Mouse (Mus musculus) embryo, embryonic 9.5 days (tissue): Measurements from ENCODE around the gene Cdca7l.

Source experiments
- DNase-seq: peaks from one replicate; pipeline ENCODE4 v3.0.0-alpha.2; 2017; ENCODE audit errors: extremely low spot score

The Cdca7l gene

GRCm38 (mm10) chr12:117809327-117810017 is 5.4 kb downstream of the Cdca7l start:
- no peak for DNase-seq

GRCm38 (mm10) chr12:117810074-117810473 is 6.0 kb downstream of the Cdca7l start:
- no peak for DNase-seq

DNA sequence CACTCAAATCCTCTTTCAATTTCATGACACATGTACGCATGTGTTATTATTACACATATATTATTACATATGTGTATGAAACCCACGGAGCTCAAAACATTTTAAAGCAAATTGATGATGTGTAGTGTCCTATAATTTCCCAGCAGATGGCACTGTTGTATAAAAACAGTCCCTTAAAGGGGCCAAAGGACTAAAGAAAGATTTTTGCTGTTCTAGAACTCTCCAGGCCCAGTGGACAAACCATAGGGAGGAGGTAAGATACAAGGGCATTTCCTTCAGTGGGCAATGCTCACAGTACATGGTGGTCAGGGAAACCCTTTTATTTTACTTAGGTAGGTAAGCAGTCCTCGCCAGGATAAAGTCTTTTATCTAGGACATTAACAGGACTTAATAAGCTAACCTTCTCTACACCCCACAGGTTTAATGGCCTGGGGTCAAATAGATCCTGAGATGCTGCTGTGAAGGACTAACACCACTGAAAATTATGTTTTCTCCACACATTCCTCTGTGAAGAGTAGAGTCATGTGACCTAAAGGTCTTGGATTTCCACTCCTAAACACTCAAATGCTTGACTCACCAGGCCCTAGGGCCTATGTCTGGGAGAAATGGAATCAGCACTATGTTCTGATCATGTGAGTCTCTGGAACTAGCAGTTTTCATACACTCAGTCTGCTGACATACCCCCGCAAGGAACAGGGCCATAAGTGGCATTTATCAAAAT is 16.2 kb downstream of the Cdca7l start:
- peak; percentile 44 for DNase-seq

DNA sequence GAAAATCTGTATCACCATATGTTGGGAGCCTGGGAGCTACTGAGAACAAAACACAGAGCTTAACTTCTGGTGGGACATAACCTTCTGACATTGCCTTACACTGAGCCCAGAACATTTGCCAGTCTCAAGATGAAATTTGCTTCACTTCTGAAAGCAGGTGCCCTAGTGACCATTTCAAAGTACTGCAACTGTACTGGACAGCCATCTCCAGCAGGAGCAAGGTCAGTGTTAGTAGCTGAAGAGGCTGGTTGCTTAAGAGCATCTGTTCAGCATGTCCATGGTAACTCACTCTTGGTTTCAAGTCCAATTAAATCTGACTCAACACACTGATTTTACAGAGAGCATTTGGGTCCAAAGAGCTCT is 16.8 kb downstream of the Cdca7l start:
- no peak for DNase-seq

GRCm38 (mm10) chr12:117821394-117821793 is 17.3 kb downstream of the Cdca7l start:
- DNase-seq, result no peak

DNA sequence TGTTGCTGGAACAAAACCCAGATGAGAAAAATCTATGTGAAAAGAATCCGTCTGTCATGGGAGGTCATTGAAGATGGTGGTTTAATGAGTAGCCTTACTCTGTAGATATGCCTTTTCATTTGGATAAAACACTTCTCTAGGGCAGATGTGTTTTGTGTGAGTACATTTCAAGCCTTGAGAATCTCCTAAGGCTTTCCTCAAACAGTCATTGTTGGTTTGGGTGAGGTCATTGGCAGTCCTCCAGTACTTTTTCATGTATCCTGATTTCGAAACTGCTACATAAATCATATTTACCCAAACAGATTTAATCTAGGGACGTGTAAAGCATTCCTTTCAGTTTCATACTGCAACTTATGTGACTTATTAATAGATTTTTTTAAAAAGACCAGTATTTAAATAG is 24.3 kb downstream of the Cdca7l start:
- no peak for DNase-seq

DNA sequence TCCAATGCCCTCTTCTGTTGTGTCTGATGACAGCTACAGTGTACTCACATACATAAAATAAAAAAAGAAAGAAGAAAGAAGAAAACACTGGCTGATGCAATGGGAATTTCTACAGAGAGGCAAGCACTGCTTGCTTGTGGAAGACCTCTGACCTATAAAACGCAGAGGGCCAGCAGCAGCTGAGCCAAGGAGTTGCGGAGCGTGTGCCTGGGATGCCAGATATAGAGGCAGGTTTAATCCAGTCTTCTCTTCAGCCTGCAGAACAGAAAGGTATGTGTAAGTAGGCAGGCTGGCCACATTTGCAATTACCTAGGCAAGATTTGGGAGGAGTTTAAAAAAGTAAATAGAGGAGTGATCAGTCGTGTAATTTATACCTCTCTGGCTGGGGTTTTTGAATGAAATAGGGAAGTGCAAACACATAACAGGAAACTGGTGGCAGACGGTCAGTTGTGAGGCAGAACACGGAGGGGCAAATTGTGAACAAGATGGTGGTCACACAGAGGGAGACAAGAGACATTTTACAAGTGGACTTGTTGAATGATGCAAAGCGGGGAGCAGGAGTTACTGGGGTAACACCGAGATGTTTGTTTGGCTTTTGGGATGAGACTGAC is 27.4 kb downstream of the Cdca7l start:
- DNase-seq, result no peak

GRCm38 (mm10) chr12:117832190-117832589 is 28.1 kb downstream of the Cdca7l start:
- no peak for DNase-seq

DNA sequence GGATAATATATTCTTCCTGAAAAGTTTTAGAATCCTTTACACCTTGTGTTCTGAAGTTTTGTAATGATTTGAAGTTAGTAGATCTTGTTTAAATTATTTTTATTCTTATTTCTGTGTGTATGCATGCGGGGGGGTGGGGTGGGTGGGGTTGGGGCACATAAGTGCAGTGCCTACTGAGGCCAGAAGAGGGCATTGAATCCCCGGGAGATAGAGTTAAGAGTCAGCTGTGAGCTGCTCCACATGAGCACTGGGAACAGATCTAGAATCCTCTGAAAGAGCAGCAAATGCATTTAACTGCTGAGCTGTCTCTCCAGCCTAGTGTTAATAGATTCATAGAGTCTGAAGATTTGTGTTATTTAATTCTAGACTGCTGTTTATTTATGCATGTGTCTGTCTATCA is 30.6 kb downstream of the Cdca7l start:
- DNase-seq, result no peak

DNA sequence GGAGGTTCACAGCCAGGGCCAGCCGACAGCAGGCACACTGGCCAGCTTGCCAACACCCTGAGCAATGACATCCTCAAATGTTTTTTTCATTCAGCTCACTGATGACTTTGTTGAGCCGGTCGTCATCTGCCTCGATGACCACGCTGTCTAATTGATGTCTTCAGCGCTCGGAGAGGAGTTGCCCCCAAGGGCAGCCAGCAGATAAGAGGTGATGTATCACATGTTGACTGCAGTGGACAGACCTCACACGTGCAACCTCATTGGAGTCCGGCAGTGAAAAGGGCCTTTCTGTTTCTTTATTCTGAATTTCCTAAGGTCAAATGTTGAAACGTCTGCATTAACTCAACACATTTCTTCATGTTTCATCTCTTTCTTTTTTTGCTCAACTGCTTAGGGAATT is 31.3 kb downstream of the Cdca7l start:
- no peak for DNase-seq

GRCm38 (mm10) chr12:117837376-117837775 is 33.3 kb downstream of the Cdca7l start:
- DNase-seq, result no peak

DNA sequence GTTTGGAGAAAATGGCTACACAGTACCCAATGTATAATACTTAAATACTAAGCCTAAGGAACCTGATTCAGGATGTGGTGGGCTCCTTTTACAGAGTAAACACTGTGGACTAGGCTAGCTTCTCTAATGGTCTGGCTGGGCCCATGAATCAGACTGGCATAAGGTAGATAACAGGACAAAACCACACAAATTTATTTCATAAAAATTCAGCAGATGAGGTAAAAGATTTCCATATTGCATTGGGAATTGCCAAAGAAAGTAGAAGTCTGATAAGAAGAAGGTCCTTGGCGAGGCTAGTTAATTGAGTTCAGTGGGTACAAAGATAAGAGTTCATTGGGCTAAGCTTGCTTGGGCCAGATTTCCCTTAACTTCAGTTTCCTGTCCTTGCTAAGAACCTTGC is 36.6 kb downstream of the Cdca7l start:
- DNase-seq, result no peak

- DNase-seq, result no peak
Measured at GRCm38 (mm10) chr12:117842676-117843075, 38.6 kb downstream of the Cdca7l start.

DNA sequence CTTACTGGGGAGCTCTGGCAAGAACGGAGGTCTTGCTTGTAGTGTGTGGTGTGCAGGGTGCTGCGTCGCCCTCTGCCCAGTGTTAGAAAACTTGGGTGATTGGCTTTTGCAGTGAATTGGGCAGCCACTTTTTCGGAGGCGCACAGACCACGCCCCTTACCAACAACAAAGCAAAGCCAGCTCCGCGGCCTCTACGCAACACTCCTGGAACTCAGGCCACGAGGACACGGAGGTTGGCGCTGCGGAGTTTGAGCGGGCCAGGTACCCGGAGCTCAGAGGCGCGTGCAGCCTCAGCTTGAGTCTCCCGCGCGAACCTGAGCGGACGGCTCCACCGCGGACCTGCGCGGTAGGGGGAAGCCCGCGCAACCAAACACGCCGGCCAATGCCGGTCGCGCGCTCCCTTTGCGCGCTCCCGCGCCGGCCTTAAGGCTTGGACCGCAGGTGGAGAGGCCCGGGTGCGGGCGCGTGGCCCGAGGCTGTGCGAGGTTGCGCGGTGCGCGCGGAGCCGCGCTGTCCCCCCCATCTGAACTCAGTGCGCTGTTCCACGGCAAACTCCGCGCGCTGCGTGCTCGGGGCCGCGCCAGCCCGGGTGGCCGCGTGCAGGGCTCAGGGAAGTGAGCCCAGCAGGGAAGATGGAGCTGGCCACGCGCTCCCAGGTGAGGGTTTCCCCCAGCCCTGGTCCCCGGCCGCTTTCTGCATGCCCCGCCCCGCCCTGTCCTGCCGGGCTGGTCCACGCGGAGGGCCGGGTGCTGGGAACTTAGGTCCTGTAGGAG is 39.4 kb downstream of the Cdca7l start:
- DNase-seq, result peak; percentile 85

GRCm38 (mm10) chr12:117844075-117844408 is 40.0 kb downstream of the Cdca7l start:
- DNase-seq, result no peak

DNA sequence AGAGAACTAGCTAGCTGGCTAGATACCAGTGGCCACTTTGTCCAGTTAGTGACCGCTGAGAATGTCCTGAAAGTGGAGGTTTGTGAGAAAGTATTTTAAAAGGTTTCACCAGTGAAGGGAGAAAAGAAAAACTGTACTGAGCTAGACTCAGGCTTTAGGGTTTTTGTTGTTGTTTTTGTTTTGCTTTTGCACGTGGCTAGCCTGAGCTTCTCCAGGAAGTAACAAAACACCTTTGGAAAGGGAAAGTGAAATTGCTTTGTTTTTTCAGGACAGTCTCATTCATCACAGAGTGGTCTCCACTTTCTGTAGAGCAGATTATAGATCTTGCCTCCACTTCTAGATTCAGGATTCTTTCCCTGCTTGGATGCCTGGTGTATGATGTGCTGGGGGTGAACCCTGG is 40.8 kb downstream of the Cdca7l start:
- DNase-seq, result no peak

GRCm38 (mm10) chr12:117848621-117849020 is 44.5 kb downstream of the Cdca7l start:
- no peak for DNase-seq

DNA sequence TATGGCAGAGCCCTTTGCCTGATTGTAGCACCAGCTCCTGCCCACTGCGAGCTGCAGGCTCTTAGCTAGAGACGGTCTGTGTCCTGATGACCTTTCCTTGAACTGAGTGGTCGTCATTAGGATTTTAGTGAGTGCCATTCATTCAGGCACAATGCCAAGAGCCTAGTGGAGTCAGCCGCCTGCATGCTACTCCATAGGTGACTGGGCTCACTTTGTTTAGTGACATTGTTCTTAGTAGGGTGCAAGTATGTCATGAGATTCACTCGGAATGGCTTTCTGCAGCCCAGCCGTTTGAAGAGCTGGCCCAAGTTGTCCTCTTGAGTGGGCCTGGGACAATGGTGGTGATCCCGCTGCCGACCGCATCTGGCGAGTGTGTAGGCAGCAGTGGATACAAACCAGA is 46.4 kb downstream of the Cdca7l start:
- peak; percentile 35 for DNase-seq

DNA sequence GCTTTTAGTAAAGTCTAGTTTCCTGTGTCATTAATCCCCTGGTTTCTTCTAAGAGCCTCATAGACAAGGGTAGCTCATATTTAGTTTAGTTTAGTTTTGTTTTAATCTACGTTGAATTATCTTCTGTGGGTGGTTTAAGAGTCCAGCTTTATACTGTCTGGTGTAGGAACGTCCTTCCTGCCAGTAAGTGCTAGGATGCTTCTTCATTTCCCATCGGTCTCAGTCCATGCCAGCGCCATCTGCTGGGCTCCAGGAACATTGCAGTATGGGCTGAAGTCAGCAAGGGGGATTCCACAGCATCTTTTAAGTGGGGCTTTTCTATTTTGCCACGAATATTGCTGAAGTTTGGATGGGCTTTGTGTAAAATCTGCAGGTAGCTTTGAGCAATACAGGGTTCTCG is 49.2 kb downstream of the Cdca7l start:
- DNase-seq, result peak; percentile 50

DNA sequence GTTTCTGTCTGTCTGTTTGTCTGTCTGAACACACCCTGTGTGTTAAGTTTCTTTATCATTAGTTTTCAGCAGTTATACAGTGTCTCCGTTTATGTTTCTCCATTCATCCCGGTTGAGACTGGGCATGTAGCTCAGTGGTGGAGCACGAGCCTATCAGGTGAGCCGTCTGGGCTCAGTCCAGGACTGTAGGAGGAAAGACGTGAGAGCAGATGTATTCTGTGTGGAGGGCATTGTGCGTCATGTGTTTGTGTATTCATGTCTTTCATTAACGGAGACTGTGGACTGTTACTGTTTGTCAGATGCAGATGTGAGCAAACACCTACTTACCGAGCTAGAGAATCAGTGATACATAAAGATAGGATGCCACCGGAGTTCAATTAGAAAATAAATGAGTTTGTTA is 52.9 kb downstream of the Cdca7l start:
- DNase-seq, result no peak

GRCm38 (mm10) chr12:117857884-117858283 is 53.8 kb downstream of the Cdca7l start:
- DNase-seq, result no peak

- DNase-seq, result no peak
Measured at GRCm38 (mm10) chr12:117860840-117861239, 56.8 kb downstream of the Cdca7l start.

DNA sequence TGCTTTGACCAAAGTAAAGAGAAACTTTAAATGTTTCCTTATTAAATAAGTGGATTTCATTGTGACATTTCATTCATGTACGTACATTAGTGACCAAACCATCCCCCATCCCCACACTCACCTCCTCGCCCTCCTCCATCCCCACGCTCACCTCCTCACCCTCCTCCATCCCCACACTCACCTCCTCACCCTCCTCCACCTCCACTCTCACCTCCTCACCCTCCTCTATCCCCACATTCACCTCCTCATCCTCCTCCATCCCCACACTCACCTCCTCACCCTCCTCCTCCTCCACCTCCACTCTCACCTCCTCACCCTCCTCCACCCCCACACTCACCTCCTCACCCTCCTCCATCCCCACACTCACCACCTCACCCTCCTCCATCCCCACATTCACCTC is 57.2 kb downstream of the Cdca7l start:
- DNase-seq, result no peak
